Mouse (Mus musculus) thymus, adult 18-20 months (tissue): Measurements from ENCODE around the gene Fryl.

Experiments
- DNase-seq, 2 experiments: peaks; one replicate each; pipeline ENCODE4 v3.0.0; 2022; ENCODE audit warnings: mixed read lengths in 2 of 2

Gene Fryl

GRCm38 (mm10) chr5:73256352-73257065, at the start of gene Fryl:
Fryl (minus strand) TSS chr5:73256619.
- DNase-seq: peak; percentile 90 to 97

GRCm38 (mm10) chr5:73304507-73304906, 48.1 kb upstream of the Fryl start:
- no peak for DNase-seq

- DNase-seq: no peak
Measured at GRCm38 (mm10) chr5:73301601-73302307, 45.3 kb upstream of the Fryl start.

GRCm38 (mm10) chr5:73295916-73296315, 39.5 kb upstream of the Fryl start:
- DNase-seq: no peak

GRCm38 (mm10) chr5:73295016-73295415, 38.6 kb upstream of the Fryl start:
- no peak for DNase-seq

- no peak for DNase-seq
Measured at GRCm38 (mm10) chr5:73293458-73293827, 37.0 kb upstream of the Fryl start.

- peak; percentile 90 to 92 for DNase-seq
Measured at GRCm38 (mm10) chr5:73292502-73293457, 36.4 kb upstream of the Fryl start, which contains the start of gene Ociad1. Ociad1 (plus strand) TSS chr5:73292784.

- no peak for DNase-seq
Measured at GRCm38 (mm10) chr5:73289900-73290299, 33.5 kb upstream of the Fryl start.

- no peak for DNase-seq
Measured at GRCm38 (mm10) chr5:73286603-73287002, 30.2 kb upstream of the Fryl start.

GRCm38 (mm10) chr5:73285470-73285978, 29.1 kb upstream of the Fryl start:
- DNase-seq: no peak

- no peak for DNase-seq
Measured at GRCm38 (mm10) chr5:73284046-73284445, 27.6 kb upstream of the Fryl start.

- no peak for DNase-seq
Measured at GRCm38 (mm10) chr5:73280567-73280850, 24.1 kb upstream of the Fryl start.

GRCm38 (mm10) chr5:73279732-73280566, 23.5 kb upstream of the Fryl start:
- DNase-seq: no peak

- DNase-seq: no peak
Measured at GRCm38 (mm10) chr5:73279190-73279589, 22.8 kb upstream of the Fryl start.

GRCm38 (mm10) chr5:73274941-73275340, 18.5 kb upstream of the Fryl start:
- DNase-seq: no peak

GRCm38 (mm10) chr5:73273171-73273570, 16.8 kb upstream of the Fryl start:
- no peak for DNase-seq

GRCm38 (mm10) chr5:73270612-73271011, 14.2 kb upstream of the Fryl start:
- no peak for DNase-seq

- no peak for DNase-seq
Measured at GRCm38 (mm10) chr5:73268636-73269213, 12.3 kb upstream of the Fryl start.

- peak; percentile 52 to 76 for DNase-seq
Measured at GRCm38 (mm10) chr5:73265460-73265859, 9.0 kb upstream of the Fryl start.

GRCm38 (mm10) chr5:73264122-73264521, 7.7 kb upstream of the Fryl start:
- DNase-seq: no peak

- no peak for DNase-seq
Measured at GRCm38 (mm10) chr5:73257723-73258122, 1.3 kb upstream of the Fryl start.

- DNase-seq: no peak
Measured at GRCm38 (mm10) chr5:73257096-73257495, 677 bp upstream of the Fryl start.
